Mouse (Mus musculus): ENCODE measurements at regions not wholly inside any gene's neighbourhood (a gene's known extent, or its start where the extent isn't known, plus 50 kb on each side); places are given as distances from the start of the nearest gene placed in this dataset.

- TF ChIP-seq CTCF (IDR thresholded peaks at IDR 0.05; ENCODE audit: low read depth) (no peak), EP300 (IDR thresholded peaks at IDR 0.05; ENCODE audit: low read depth) (no peak)
Observed at GRCm38 (mm10) chr9:30810843-30811242, 111.4 kb downstream of the Adamts15 start.
